Mouse (Mus musculus): Measurements from ENCODE around the gene Med12.

DNA sequence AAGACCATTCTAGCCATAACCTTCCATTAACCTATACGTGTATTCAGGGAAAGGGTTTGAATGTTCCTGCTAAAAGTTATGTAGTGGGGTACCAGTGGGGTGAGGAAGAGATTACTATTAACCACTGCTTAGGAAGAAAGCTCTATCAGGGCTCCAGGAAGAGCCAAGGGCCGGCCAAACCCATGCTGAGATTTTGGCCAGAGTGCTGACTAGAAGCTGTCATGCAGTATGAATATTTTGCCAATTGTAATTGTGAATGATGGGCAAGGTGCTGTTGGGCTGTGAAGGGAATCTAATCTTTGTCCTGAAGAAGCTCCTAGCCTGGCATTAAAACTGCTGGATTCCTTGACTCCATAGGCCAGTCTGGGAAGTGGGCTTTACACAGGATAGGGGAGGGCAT is 30.8 kb downstream of the Med12 start:
- TF ChIP-seq CTCF (IDR thresholded peaks at IDR 0.05; ENCODE audit: control insufficient read depth, insufficient read depth, insufficient read length) (no peak), FOSL1 (IDR thresholded peaks at IDR 0.05; ENCODE audit: insufficient read depth, low read length, poor library complexity, severe bottlenecking) (no peak)

Data from C2C12 (cell line).